Mouse (Mus musculus) v-Abl transformed pro-B cells (cell line): ENCODE measurements at regions not wholly inside any gene's neighbourhood (a gene's known extent, or its start where the extent isn't known, plus 50 kb on each side); places are given as distances from the start of the nearest gene placed in this dataset.

Source experiments
- in situ Hi-C, 2 experiments: fragments of 400-800 bp; cut with MboI; formaldehyde crosslinking; loops; one replicate each; pipeline ENCODE4 v1.15.1; 2025; ENCODE audit not compliant: unreplicated experiment in 2 of 2

GRCm38 (mm10) chrX:103250961-103251360, 64.5 kb upstream of the Nap1l2 start:
- in situ Hi-C loops, result loop anchor here in 1 of 2 experiments (25.0 kb wide), 2 partner anchors 564 to 1039 kb away; partner anchors contain the start of gene Gm3880

DNA sequence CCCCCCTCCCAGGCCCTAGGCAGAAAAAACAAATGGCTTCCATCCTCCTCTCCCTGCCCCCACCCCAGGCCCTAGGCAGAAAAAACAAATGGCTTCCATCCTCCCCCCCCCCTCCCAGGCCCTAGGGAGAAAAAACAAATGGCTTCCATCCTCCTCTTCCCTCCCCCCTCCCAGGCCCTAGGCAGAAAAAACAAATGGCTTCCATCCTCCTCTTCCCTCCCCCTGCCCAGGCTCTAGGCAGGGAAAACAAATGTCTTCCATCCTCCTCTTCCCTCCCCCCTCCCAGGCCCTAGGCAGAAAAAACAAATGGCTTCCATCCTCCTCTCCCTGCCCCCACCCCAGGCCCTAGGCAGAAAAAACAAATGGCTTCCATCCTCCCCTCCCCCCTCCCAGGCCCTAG, 65.0 kb upstream of the Nap1l2 start:
- in situ Hi-C loops, result loop anchor here in 1 of 2 experiments (25.0 kb wide), 2 partner anchors 564 to 1039 kb away; partner anchors contain the start of gene Gm3880

- in situ Hi-C loops, result loop anchor here in 1 of 2 experiments (25.0 kb wide), 2 partner anchors 565 to 1040 kb away; partner anchors contain the start of gene Gm3880
These were observed 65.8 kb upstream of the Nap1l2 start for GRCm38 (mm10) chrX:103252056-103252850.

GRCm38 (mm10) chrX:103252881-103253280, 66.4 kb upstream of the Nap1l2 start:
- in situ Hi-C loops, result loop anchor here in 1 of 2 experiments (25.0 kb wide), 2 partner anchors 566 to 1041 kb away; partner anchors contain the start of gene Gm3880

GRCm38 (mm10) chrX:103254867-103255266, 66.3 kb upstream of the Cdx4 start:
- in situ Hi-C loops, result loop anchor here in 1 of 2 experiments (25.0 kb wide), 2 partner anchors 568 to 1043 kb away; partner anchors contain the start of gene Gm3880

DNA sequence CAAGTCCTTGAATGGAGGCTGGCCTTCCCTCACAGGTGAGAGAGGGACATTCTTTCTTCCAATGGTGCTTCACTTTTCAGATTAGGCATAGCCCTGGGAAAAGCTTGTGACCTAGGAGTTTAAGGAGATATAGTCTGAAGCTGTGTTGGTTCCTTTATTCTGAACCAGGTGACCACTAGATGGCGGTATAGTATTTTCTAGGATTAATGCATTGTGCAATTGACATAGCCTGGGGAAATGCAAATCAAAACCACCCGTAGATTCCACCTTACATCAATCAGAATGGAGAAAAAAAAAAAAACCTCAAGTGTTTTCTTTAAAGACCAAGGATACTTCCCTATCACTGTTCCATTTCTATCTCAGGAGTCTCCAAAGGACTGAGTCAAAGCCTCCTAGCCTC, 61.3 kb upstream of the Cdx4 start:
- in situ Hi-C loops, result loop anchor here (5.0 to 25.0 kb wide), 5 partner anchors 112 to 1048 kb away; partner anchors contain the start of gene Gm3880 (in 1 of the 2)
